Mouse (Mus musculus) gastrocnemius, adult 2 months (tissue): ENCODE measurements around the gene Hmgcl. TPM values are rescaled to one million over a fixed set of nuclear protein-coding genes. Genes with fewer than 3 reads are reported as not detected.

Experiments
- DNase-seq: peaks from one replicate; pipeline ENCODE4 v3.0.0; 2022
- H3K27ac ChIP-seq: fragments of 200-600 bp; 2 replicates; pipeline ENCODE4 v1.8.1; 2022; ENCODE audit warnings: mild to moderate bottlenecking
- H3K4me3 ChIP-seq: fragments of 200-600 bp; 2 replicates; pipeline ENCODE4 v1.8.1; 2022; ENCODE audit warnings: mild to moderate bottlenecking, moderate library complexity
- CTCF ChIP-seq: fragments of 200-600 bp; IDR thresholded peaks from 2 replicates; pipeline ENCODE4 v1.8.1; 2022; ENCODE audit warnings: antibody characterized with exemption, mild to moderate bottlenecking, moderate library complexity
- intact Hi-C: fragments of 180-260 bp; cut with DNase I; formaldehyde crosslinking; loops from one replicate; pipeline ENCODE4 v1.15.1; 2025
- long read RNA-seq, 2 experiments: library from polyadenylated mRNA; stranded (forward); transcript quantifications; one replicate each; pipeline ENCODE4 v2.0.0; 2021
- total RNA-seq, 2 experiments: library from RNA; stranded (reverse); gene quantifications; 2 replicates each; pipeline ENCODE4 v1.2.3; 2021

The Hmgcl gene
- total RNA-seq = 10 to 100 TPM; 31.7 to 43.4 TPM
- long read RNA-seq, experiment 1, transcript Hmgcl-201 (9 exons, 1,418 nt) = major isoform, 207 of 220 reads
- long read RNA-seq, experiment 1, partial matches to known transcripts = 1 of 220 reads
- long read RNA-seq, experiment 1, other reads (novel, unspliced or antisense) = 12 of 220 reads
- long read RNA-seq, experiment 2, transcript Hmgcl-201 (9 exons, 1,418 nt) = major isoform, 189 of 204 reads
- long read RNA-seq, experiment 2, partial matches to known transcripts = 2 of 204 reads
- long read RNA-seq, experiment 2, other reads (novel, unspliced or antisense) = 13 of 204 reads

GRCm38 (mm10) chr4:135946278-135946658 lies at the start of gene Hmgcl:
Gene Hmgcl (plus strand): TSS chr4:135946448.
- intact Hi-C loops = loop anchor here (2.0 kb wide), 1 partner anchor 25 kb away; the partner anchor contains the start of gene Fuca1
- DNase-seq = peak; percentile 97
- H3K4me3 ChIP-seq = peak within 1 kb of the TSS; percentile 84
- no peak for TF ChIP-seq CTCF
- H3K27ac ChIP-seq = peak within 1 kb of the TSS; percentile 93

GRCm38 (mm10) chr4:135898380-135899049 lies 47.7 kb upstream of the Hmgcl start:
- no peak overlapping the region for H3K27ac ChIP-seq
- intact Hi-C loops = no loop called here
- H3K4me3 ChIP-seq = no peak overlapping the region
- no peak for DNase-seq
- no peak for TF ChIP-seq CTCF

GRCm38 (mm10) chr4:135899050-135899448 lies 47.2 kb upstream of the Hmgcl start:
- DNase-seq = no peak
- no peak for TF ChIP-seq CTCF
- Histone ChIP-seq H3K4me3 (no peak overlapping the region), H3K27ac (no peak overlapping the region)
- intact Hi-C loops = no loop called here

GRCm38 (mm10) chr4:135900008-135900407 lies 46.2 kb upstream of the Hmgcl start:
- intact Hi-C loops = no loop called here
- DNase-seq = no peak
- H3K27ac ChIP-seq = no peak overlapping the region
- TF ChIP-seq CTCF = no peak
- no peak overlapping the region for H3K4me3 ChIP-seq

GRCm38 (mm10) chr4:135902606-135903242 lies 43.5 kb upstream of the Hmgcl start:
- Histone ChIP-seq H3K27ac (no peak overlapping the region), H3K4me3 (no peak overlapping the region)
- no peak for TF ChIP-seq CTCF
- intact Hi-C loops = no loop called here
- DNase-seq = no peak

- Histone ChIP-seq H3K27ac (no peak overlapping the region), H3K4me3 (no peak overlapping the region)
- TF ChIP-seq CTCF = no peak
- intact Hi-C loops = no loop called here
- DNase-seq = no peak
Observed at GRCm38 (mm10) chr4:135904810-135905209, 41.4 kb upstream of the Hmgcl start.

- intact Hi-C loops = no loop called here
- no peak for TF ChIP-seq CTCF
- Histone ChIP-seq H3K4me3 (no peak overlapping the region), H3K27ac (no peak overlapping the region)
- DNase-seq = no peak
Observed at GRCm38 (mm10) chr4:135906633-135907032, 39.6 kb upstream of the Hmgcl start.

- intact Hi-C loops = no loop called here
- peak overlapping the region; percentile 54 for H3K27ac ChIP-seq
Observed at GRCm38 (mm10) chr4:135909326-135910066, 36.8 kb upstream of the Hmgcl start.

GRCm38 (mm10) chr4:135911531-135911930 lies 34.7 kb upstream of the Hmgcl start:
- DNase-seq = no peak
- TF ChIP-seq CTCF = no peak
- no peak overlapping the region for H3K27ac ChIP-seq
- intact Hi-C loops = no loop called here
- H3K4me3 ChIP-seq = no peak overlapping the region

More at GRCm38 (mm10) chr4:135909326-135910066, 36.8 kb upstream of the Hmgcl start:
- TF ChIP-seq CTCF = no peak
- no peak for DNase-seq
- H3K4me3 ChIP-seq = peak overlapping the region; percentile 16

- intact Hi-C loops = no loop called here
- no peak for TF ChIP-seq CTCF
- DNase-seq = no peak
- Histone ChIP-seq H3K27ac (no peak overlapping the region), H3K4me3 (no peak overlapping the region)
Observed at GRCm38 (mm10) chr4:135912164-135912563, 34.1 kb upstream of the Hmgcl start.

GRCm38 (mm10) chr4:135912835-135913234 lies 33.4 kb upstream of the Hmgcl start:
- intact Hi-C loops = no loop called here
- no peak for TF ChIP-seq CTCF
- H3K27ac ChIP-seq = no peak overlapping the region
- DNase-seq = no peak
- H3K4me3 ChIP-seq = no peak overlapping the region

- intact Hi-C loops = no loop called here
- no peak for TF ChIP-seq CTCF
Observed at GRCm38 (mm10) chr4:135913433-135913832, 32.8 kb upstream of the Hmgcl start.

More at GRCm38 (mm10) chr4:135913433-135913832, 32.8 kb upstream of the Hmgcl start:
- Histone ChIP-seq H3K27ac (no peak overlapping the region), H3K4me3 (no peak overlapping the region)
- no peak for DNase-seq
